Mouse (Mus musculus) liver, postnatal 0 days (tissue): ENCODE data around the gene Csf1. TPM values are rescaled to one million over a fixed set of nuclear protein-coding genes. Genes with fewer than 3 reads are reported as not detected.
"Not testable (repeated sequence)": the region's sequence is repeated elsewhere in the genome, so short reads cannot be mapped to it uniquely, and the experiment has no call there.

Experiments used
- ATAC-seq: fragments of 200-750 bp; cut with Nextera tagmentation; 2 replicates; pipeline ENCODE4 v1.8.0; 2017; ENCODE audit warnings: mild to moderate bottlenecking, moderate library complexity
- DNase-seq: peaks from one replicate; pipeline ENCODE4 v3.0.0-alpha.2; 2016
- H3K27ac ChIP-seq: fragments of 300-500 bp; sonication (generic); 2 replicates; pipeline ENCODE4 v1.5.1; 2014; ENCODE audit warnings: antibody characterized with exemption, moderate library complexity, mild to moderate bottlenecking, low read depth
- H3K27me3 ChIP-seq: fragments of 300-500 bp; sonication (generic); 2 replicates; pipeline ENCODE4 v1.6.1; 2014; ENCODE audit warnings: low read length, control low read depth, mixed read lengths; ENCODE audit not compliant: insufficient read depth
- H3K36me3 ChIP-seq: fragments of 300-500 bp; sonication (generic); replicated peaks from 2 replicates; pipeline ENCODE4 v1.6.1; 2014; ENCODE audit warnings: mild to moderate bottlenecking, control low read depth, low read length, moderate library complexity, mixed read lengths; ENCODE audit not compliant: insufficient read depth
- H3K4me1 ChIP-seq: fragments of 300-500 bp; sonication (generic); 2 replicates; pipeline ENCODE4 v1.6.1; 2014; ENCODE audit warnings: antibody characterized with exemption, mild to moderate bottlenecking, control low read depth; ENCODE audit not compliant: insufficient read depth
- H3K4me2 ChIP-seq: fragments of 300-500 bp; sonication (generic); 2 replicates; pipeline ENCODE4 v1.6.1; 2014; ENCODE audit warnings: low read depth, mild to moderate bottlenecking, low read length, moderate library complexity, mixed read lengths
- H3K4me3 ChIP-seq: fragments of 300-500 bp; sonication (generic); 2 replicates; pipeline ENCODE4 v1.5.1; 2014; ENCODE audit warnings: low read depth, low read length
- H3K9ac ChIP-seq: fragments of 300-500 bp; sonication (generic); replicated peaks from 2 replicates; pipeline ENCODE4 v1.6.1; 2014; ENCODE audit warnings: mild to moderate bottlenecking, moderate library complexity
- H3K9me3 ChIP-seq: fragments of 300-500 bp; sonication (generic); 2 replicates; pipeline ENCODE4 v1.6.1; 2016; ENCODE audit warnings: mild to moderate bottlenecking, control low read depth, low read length, mixed read lengths
- CTCF ChIP-seq: sonication (generic); IDR thresholded peaks from 2 replicates; pipeline ENCODE4 v1.5.1; 2016; ENCODE audit warnings: antibody characterized with exemption, low read depth
- EP300 ChIP-seq: IDR thresholded peaks from 2 replicates; pipeline ENCODE4 v1.6.1; 2016; ENCODE audit warnings: antibody characterized with exemption, low read depth, mild to moderate bottlenecking
- WGBS: fragments of 180-500 bp; shearing (Covaris S2); extraction: QIAGEN DNeasy Blood & Tissue Kit; methylation state at CpG from one replicate; pipeline ENCODE4 v1.1.7; 2014; ENCODE audit not compliant: insufficient replicate concordance; 5-methylcytosine and 5-hydroxymethylcytosine counted together
- polyA plus RNA-seq: library from polyadenylated mRNA; unstranded; fragments of >200 nt; fragmentation: Nextera tagmentation; extraction: Ambion mirVana; gene quantifications from 2 replicates; pipeline ENCODE4 v1.2.1, GENCODE M21; 2015

The Csf1 gene
- polyA plus RNA-seq, 1 experiment from 2014 or later = 7.2 TPM

DNA sequence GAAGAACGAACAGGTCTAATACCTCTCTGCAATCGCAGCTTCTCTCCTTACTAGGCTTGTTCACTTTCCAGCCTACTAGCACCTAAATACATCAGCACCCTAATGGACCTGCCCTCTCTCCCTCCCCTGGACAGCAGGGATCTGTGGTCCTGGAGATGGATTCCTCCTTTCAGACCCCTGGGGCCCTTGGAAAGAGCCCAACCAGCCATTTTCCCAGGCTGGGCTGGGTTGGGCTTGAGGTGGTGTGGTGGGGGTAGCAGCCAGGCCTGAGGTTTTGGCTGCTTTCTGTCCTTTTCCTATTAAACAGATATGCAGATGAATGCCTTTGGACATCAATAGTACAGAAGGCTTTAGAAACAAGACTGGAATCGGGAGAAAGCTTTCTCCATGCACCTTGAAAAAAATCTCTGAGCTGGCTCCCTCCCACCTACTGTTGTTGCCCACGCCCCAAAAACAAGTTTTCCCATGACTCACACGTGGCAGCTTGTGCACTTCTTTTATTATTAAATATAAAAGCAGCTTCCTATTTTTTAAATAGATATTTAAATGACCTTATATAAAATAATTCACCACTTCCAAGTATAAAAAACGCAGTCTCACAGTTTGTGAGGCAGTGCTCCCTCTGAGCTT is 19.6 kb downstream of the Csf1 start:
- H3K9ac ChIP-seq = no peak overlapping the region
- H3K4me2 ChIP-seq = no peak overlapping the region
- no peak overlapping the region for H3K4me3 ChIP-seq
- no peaks in the 10 kb centered on the region for H3K9me3 ChIP-seq
- TF ChIP-seq EP300 (no peak), CTCF (no peak)
- no peaks in the 10 kb centered on the region for H3K27me3 ChIP-seq
- H3K27ac ChIP-seq = no peak overlapping the region
- DNase-seq (peak; percentile 52), ATAC-seq (peak; percentile 35)
- WGBS = 23% methylated on average over 6 of the region's 6 CpGs
- H3K36me3 ChIP-seq = no peaks in the 10 kb centered on the region; the same call in 1 of the 2 replicates
- peaks cover 19% of the 10 kb centered on the region for H3K4me1 ChIP-seq

DNA sequence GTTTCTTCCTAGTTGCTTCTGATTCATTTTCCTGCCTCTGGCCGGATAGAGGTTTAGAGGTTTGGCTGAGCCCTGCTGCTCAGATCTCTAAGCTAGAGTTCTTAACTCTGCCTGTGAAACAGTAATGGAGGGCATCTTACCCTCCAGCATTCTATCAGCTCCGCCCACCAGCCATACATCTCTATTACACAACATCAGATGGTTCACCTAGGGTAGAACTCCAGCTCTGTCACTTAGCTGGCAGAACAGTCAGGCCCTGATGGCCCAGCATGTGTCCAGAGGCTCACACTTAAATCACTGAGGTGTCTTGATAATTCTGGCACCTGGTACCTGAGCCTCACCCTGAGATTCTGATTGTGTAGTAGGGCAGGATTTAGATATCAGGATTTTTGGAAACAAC is 20.3 kb downstream of the Csf1 start:
- ATAC-seq (no peak), DNase-seq (no peak)
- no peak overlapping the region for H3K27ac ChIP-seq
- no peak for TF ChIP-seq CTCF
- TF ChIP-seq EP300 = no peak
- WGBS = 57% methylated on average over 2 of the region's 2 CpGs
- no peaks in the 10 kb centered on the region for H3K27me3 ChIP-seq
- H3K4me2 ChIP-seq = no peak overlapping the region
- no peaks in the 10 kb centered on the region; the same call in 1 of the 2 replicates for H3K36me3 ChIP-seq
- peaks cover 19% of the 10 kb centered on the region for H3K4me1 ChIP-seq
- no peak overlapping the region for H3K4me3 ChIP-seq
- H3K9ac ChIP-seq = no peak overlapping the region
- H3K9me3 ChIP-seq = no peaks in the 10 kb centered on the region

DNA sequence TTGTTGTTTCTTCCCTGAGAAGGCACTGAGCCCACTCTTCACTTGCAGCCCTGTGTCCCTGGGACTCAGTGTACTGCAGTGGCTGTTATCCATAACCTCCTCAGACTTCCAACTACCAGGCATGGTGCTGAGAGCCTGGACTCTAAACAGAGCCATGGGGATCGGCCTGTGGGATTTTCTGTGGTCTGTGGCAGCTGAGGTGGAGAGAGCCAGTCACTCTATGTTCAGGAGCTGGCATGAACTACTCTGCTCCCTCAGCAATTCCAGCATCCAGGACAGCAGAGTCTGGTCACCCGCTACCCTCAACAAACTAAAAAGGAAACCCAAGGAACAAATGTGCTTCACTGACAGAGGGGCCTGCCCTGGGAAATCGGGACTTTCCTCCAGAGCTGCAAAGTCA is 20.8 kb downstream of the Csf1 start:
- Histone ChIP-seq H3K4me3 (no peak overlapping the region), H3K4me2 (no peak overlapping the region), H3K9me3 (no peaks in the 10 kb centered on the region), H3K27me3 (no peaks in the 10 kb centered on the region), H3K9ac (no peak overlapping the region), H3K36me3 (no peaks in the 10 kb centered on the region; the same call in 1 of the 2 replicates), H3K27ac (no peak overlapping the region), H3K4me1 (peaks cover 19% of the 10 kb centered on the region)
- WGBS = 67% methylated on average over 3 of the region's 3 CpGs
- TF ChIP-seq CTCF (no peak), EP300 (no peak)
- ATAC-seq = no peak
- DNase-seq = no peak

DNA sequence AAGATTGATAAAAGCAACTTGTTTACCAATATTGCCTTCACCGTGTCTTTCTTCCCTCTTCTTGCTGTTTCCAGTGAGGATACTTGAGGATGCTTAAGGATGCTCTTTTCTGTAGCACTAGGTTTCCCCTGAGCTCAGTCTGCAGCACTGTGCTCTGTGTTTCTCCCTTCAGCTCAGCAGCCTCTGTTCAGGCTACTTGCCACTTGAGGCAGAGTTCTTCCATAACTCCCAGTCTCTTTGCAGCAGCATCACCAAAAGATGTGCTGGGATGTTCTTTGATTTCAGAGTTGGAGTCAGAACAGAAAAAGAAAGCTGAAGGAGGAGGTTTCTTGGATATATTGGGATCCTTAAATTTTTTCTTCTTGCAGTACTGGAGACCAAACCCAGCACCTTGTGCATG is 21.6 kb downstream of the Csf1 start:
- no peaks in the 10 kb centered on the region; the same call in 1 of the 2 replicates for H3K36me3 ChIP-seq
- H3K4me2 ChIP-seq = no peak overlapping the region
- ATAC-seq (no peak), DNase-seq (no peak)
- WGBS = 67% methylated on average over 1 of the region's 1 CpGs
- no peak overlapping the region for H3K4me3 ChIP-seq
- H3K9ac ChIP-seq = no peak overlapping the region
- H3K27ac ChIP-seq = no peak overlapping the region
- no peaks in the 10 kb centered on the region for H3K9me3 ChIP-seq
- no peaks in the 10 kb centered on the region for H3K27me3 ChIP-seq
- TF ChIP-seq EP300 (no peak), CTCF (no peak)
- H3K4me1 ChIP-seq = peaks cover 19% of the 10 kb centered on the region

DNA sequence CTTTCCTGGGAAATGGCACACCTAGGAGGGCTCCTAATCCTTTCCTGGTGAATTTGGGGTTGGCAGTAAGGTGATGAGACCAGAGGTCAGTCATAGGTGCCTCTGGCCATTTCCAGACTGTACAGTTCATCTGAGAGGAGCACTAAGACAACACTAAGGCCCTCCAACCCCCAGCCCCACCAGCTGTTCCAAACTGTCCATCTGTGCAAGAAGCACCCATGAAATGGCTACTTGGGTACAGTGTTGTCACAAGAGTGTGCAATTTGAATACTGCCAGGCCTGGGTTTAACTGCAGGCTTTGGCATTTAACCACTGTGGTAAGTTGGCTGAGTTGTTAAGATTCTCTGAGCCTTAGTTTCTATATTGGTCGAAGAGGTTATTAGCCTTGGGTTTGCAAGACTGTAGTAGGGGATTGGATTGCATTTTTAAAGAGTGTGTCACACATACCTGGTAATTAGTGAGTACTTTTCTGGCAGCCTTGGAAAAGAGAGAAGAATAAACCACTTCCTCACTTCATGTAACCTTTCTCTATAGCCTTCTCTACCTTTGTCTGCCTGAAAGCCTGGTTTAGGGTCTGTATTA is 22.6 kb downstream of the Csf1 start:
- H3K4me1 ChIP-seq = peaks cover 12% of the 10 kb centered on the region
- H3K9ac ChIP-seq = no peak overlapping the region
- no peaks in the 10 kb centered on the region; the same call in 1 of the 2 replicates for H3K36me3 ChIP-seq
- H3K27ac ChIP-seq = no peak overlapping the region
- no peaks in the 10 kb centered on the region for H3K9me3 ChIP-seq
- no peak overlapping the region for H3K4me3 ChIP-seq
- no peak overlapping the region for H3K4me2 ChIP-seq
- H3K27me3 ChIP-seq = no peaks in the 10 kb centered on the region
- WGBS = 79% methylated on average over 1 of the region's 1 CpGs
- no peak for DNase-seq
- TF ChIP-seq CTCF (no peak), EP300 (no peak)
- no peak for ATAC-seq

DNA sequence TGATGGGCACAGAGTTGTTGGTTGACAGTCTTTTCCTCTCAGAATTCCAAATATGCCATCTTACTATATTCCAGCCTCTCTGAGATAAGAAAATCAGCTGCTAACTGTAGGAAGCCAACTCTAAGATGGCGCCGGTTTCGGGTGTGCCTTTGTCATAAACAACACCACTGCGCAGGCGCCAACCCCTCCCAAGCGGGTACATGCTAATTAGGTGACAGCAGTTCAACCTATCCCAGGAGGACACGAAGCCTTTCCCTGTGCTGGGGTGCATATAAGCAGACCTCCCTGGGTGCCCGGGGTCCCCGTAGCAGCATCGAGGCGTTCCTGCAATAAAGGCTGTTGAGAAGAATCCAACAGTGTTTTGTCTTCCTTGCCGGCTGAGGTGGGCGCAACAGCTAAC is 24.6 kb downstream of the Csf1 start:
- not testable (repeated sequence) for H3K9me3 ChIP-seq, H3K36me3 ChIP-seq
- WGBS = 86% methylated on average over 13 of the region's 13 CpGs

More for the DNA sequence above, 24.6 kb downstream of the Csf1 start:
- not testable (repeated sequence) for H3K27me3 ChIP-seq, H3K4me1 ChIP-seq, ATAC-seq, H3K4me3 ChIP-seq, DNase-seq, H3K27ac ChIP-seq, H3K4me2 ChIP-seq, H3K9ac ChIP-seq
